Mouse (Mus musculus) CD4-positive, CD25-positive, alpha-beta regulatory T cell, adult 4 months (primary cell): Measurements from ENCODE around the gene Tcte1. TPM values are rescaled to one million over a fixed set of nuclear protein-coding genes. Genes with fewer than 3 reads are reported as not detected.

ENCODE experiments used
- ATAC-seq: one replicate; pipeline ENCODE4 v1.8.0; 2017
- polyA plus RNA-seq, 2 experiments: library from polyadenylated mRNA; unstranded; fragments of 100-300 nt; shearing (Covaris generic); gene quantifications; one replicate each; pipeline ENCODE4 v1.2.1; 2017

The Tcte1 gene
- polyA plus RNA-seq, 2 experiments from 2014 or later = not detected

DNA sequence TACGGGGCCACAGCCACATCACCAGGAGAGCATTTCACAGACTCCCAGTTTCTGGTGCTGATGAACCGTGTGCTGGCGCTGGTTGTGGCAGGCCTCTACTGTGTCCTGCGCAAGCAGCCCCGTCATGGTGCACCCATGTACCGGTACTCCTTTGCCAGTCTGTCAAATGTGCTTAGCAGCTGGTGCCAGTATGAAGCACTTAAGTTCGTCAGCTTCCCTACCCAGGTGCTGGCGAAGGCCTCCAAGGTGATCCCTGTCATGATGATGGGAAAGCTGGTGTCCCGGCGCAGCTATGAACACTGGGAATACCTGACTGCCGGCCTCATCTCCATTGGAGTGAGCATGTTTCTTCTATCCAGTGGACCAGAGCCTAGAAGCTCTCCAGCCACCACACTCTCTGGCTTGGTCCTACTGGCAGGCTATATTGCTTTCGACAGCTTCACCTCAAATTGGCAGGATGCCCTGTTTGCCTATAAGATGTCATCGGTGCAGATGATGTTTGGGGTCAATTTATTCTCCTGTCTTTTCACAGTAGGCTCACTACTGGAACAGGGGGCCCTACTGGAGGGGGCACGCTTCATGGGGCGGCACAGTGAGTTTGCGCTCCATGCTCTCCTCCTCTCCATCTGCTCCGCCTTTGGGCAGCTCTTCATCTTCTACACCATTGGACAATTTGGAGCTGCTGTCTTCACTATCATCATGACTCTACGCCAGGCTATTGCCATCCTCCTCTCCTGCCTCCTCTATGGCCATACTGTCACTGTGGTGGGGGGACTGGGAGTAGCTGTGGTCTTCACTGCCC lies 43.3 kb downstream of the Tcte1 start:
- no peak for ATAC-seq

DNA sequence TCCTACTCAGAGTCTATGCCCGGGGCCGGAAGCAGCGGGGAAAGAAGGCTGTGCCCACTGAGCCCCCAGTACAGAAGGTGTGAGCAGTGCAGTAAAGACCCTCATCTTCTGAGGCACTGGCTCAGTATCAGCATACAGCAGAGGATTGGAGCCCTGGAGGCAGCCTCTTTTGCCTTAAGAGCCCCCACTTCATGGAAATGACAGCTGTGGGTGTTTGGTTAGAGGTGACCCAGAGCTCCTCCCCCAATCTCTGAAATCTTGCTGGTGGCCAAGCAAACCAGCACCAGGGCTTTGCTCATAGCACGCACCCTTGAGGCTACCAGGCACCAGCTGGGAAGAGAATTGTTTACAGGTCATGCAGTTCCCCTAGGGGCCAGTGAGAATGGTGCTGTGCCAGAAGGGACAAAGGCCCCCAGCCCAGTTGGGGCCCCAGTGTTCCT lies 43.9 kb downstream of the Tcte1 start:
- ATAC-seq = peak; percentile 1

DNA sequence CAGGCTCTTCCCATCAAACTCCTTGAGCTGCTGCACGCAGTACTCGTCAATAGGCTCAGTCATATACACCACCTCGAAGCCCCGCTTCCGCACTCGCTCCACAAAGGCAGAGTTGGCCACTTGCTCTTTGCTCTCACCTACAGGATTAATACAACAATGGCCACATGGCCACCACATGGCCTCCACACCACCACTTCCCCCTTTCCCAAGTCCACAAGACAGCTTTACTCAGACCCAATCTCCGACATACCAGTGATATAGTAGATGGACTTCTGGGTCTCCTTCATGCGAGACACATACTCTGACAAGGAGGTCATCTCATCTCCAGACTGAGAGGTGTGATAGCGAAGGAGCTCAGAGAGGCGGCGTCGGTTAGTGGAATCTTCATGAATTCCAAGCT lies 45.8 kb downstream of the Tcte1 start:
- no peak for ATAC-seq

DNA sequence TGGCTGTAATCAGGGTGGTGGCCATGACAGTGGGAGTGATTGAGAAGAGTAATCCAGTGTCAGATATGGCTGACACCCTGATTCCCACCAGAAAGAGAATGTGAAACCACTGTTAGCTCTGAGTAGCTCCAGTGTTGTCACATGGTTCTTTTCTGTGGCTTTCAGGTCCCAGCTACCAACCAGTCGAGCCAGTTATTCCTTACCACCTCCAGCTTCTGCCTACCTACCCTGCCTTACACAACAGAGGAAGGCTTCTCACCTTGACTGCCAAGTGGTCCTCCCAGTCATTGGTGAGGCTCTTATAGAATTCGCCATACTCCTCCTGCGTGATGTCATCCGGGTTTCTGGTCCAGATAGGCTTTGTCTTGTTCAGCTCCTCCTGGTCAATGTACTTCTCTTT lies 46.8 kb downstream of the Tcte1 start:
- ATAC-seq = no peak

DNA sequence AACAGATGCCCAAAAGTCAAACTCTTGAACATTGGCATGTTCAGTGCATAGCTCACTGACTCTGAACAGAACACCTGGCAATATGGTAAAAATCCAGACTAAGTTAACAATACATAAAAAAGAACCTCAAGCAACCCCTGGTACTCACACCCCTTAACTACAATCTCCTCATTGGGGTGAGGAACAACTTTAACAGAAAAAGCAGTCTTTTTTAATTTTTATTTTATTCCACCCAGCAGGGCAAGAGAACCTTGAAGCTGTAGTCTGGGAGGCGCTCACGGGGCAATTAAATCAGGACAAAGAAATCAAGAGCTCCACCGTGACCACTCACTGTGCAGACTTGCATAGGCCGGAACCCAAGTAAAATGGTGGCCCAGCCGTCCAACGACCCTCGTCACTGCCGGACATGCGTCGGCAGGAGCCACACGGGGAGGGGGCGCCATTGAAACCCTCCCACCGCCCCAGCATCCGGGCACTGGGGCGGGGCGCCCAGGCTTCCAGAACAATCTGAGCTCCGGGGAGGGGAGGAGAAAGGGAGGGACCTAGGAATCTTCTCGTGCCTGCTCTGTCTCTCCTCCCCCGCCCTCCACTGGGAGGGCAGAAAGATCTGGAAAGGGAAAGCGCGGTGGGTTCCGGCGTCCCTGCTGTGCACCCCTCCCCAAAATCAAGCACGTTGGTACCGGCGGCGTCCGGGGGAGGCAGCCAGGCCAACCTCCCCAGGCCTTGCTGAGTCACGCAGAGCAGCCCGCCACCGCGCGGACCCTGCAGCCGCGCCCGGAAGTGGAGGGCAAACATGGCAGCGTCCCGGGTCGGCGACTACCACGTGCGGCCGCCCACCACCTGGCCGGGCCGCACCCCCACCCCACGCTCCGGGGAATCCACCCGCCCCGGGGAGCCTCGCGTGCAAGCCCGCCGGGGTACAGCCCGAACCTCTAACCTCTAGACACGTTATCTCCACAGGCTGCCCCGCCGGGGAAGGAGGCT lies 49.2 kb downstream of the Tcte1 start:
- ATAC-seq = peak; percentile 37

DNA sequence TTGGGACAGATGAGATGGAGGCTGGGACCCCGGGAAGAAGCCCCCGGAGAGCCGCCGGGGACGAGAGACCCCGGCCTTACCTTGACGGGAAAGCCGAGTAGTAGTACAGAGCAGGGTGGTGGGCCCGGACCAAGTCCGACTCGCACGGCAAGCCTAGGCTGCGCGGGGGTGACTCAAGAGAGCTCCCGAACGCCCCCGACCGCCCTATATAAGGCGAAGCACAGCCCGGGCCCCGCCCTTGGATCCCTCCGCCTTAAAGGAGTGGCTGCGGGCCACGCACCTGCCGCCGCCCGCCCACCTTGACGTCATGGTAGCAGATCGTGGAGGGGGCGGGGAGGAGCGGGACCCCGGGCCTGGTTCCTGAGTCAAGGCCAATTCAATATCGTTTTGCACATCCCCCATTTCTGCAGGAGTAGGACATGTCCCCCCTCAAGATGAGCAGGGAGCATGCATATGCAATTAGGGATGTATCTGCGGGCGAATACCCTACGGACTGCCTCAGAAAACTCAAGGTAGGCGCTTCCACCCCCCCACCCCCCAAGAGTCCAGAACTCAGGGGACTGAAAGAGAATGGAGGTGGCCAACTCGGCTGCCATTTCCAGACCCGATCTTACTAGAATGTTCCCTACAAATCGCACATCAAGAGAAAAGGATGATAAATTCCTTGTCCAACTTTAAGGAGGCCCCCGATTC lies 50.0 kb downstream of the Tcte1 start, which contains the start of gene Hsp90ab1:
Gene Hsp90ab1 (minus strand): TSS at position 185 of the 693 bp plus-strand sequence.
- ATAC-seq = peak; percentile 61

DNA sequence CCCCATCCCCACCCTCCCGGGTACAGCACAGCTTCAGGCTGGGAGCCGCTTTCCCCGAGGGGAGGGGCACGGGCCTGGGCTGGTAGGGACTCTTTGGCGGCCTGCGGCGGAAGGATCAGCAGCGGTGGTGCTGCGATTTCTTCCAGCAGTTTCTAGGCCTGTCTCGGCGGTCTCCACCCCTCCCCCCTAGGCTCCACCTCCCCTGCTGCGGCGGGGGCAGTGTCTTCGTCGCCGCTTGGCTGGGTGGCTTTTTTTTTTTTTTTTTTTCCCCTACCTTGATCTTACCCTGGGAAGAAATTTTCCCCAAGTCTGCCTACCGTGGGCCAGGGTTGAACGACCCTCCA lies 50.5 kb downstream of the Tcte1 start:
- peak; percentile 37 for ATAC-seq

DNA sequence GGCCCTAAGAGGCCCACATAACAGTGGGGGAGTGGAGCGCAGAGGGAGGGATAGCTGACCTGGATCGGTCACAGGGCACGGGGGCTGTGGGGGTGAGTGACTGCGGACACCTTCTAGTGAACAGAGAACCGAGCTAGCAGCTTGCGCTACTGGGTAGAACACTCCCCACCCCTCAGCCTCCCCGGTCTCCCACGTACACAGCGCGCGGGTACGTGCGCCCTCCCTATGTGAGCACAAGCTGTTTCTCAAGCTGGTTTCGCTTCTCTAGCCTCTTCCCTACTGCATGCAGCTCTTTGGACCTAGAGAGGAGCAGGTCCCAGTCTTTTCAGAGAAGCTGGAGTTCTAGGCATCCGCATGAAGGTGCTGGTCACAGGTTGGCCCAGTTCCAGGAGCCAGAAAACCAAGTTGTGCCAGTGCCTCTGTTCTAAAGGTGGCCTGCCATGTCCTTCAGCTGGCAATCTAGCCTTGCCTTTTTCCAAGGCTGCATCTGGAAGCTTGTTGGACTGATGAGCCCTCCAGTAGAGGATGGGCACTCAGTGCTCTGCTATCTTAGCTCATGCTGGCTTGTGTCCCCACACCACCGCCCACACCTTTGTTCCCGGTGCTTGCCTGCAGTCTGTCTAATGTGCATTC lies 51.0 kb downstream of the Tcte1 start:
- ATAC-seq = peak; percentile 53

DNA sequence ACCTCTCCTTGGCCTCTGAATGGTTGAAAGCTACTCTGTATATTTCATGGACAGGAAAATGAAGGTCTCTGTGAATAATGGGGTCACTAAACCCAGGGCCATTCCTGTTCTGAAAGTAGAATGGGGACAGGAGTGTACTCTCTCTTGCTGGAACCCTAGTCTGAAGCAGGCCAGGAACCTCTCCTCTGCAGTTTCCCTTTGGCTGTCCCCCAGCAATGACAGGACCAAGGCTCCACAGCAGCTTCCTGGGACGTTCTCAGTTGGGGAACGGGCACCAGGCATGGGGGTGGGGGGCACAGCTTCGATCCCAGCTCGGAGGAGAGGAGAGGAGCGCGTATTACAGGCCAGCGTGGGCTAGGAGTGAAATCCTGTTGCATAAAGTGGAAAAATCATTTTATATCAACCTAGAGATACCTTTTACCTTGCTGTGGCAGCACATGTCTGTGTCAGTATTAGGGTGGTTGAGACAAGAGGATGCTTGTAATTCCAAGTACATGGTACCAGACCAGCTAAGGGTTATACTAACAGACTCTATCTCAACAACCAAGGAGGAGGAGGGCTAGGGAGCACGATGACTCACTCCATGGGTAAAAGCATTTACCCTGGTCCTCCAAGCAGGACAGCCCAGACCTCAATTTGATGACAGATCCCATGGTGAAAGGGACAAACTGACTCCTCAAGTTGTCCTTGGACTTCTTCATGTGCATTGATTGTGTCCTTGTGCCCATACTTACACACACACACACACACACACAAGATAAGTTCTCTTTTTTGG lies 52.1 kb downstream of the Tcte1 start:
- no peak for ATAC-seq

DNA sequence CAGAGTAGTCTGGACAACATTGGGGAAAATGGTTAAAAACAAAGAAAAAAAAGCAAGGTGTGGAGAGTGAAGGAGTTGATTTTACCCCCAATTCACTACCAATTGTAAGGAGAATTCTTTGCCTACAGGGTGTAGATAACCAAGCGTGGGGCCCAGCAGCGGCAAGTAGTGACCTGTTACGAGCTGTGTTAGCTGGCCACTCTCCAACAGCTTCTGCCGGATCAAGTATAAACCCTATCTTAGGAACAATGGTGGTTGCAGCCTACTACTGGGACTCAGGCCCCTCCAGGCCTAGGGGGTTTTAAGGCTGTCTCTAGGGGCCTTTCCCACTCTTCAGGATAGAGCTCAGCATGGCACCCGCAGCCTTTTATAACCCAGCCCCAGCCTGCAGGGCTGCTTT lies 55.0 kb downstream of the Tcte1 start:
- ATAC-seq = no peak

DNA sequence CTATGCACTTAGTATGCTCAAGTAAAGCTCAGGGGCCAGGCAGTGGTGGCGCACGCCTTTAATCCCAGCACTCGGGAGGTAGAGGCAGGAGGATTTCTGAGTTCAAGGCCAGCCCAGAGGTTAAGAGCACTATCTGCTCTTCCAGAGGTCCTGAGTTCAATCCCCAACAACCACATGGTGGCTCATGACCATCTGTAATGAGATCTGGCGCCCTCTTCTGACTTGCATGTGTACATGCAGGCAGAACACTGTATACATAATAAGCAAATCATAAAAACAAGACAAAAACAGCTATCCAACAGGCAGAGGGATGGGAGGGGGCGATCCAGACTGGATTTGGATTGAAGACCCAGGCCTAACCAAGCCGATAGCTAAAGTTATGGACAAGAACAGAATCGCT lies 55.6 kb downstream of the Tcte1 start:
- ATAC-seq = no peak

DNA sequence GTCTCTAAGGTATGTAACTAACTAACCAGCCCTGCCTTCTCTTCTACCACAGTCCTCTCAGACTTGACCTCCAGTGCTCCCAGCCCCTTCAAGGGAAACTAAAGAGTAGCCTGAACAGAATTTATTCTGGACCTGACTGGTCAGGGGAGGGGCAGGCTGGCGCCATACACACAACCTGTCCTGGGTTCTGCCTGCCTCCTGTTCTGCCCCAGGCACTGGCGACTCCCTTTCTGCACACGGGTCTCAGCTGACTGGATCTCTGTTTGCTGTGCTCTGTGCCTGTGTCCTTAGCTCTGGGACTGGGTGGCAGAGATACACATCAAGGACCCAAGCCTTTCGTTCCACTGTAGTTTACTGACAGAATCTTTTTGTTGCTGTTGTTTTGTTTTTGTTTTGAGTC lies 56.3 kb downstream of the Tcte1 start:
- no peak for ATAC-seq

DNA sequence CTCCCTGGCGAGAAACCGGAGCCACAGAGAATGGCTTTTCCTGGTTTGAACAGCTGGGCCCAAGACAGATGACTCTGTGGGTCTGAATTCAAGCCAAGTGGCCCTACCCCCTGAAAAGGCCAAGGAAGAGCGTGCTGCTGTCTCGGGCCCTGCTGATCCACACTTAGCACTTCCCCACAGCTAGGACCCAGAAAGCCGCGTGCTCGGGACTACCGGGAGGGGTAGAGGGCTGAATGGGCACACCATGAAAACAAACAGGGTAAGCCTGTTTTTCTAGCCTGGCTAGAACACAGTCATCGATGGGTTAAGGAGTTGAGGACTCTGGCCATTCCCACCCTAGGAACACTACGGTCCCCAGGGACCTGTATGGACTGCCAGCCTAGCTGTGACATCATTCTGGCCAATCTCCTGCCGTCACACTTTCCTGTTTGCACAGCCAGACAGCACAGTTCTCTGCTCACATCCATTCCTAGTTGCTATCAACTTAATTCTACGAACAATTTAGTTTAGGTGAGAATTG lies 57.8 kb downstream of the Tcte1 start:
- ATAC-seq = peak; percentile 30

DNA sequence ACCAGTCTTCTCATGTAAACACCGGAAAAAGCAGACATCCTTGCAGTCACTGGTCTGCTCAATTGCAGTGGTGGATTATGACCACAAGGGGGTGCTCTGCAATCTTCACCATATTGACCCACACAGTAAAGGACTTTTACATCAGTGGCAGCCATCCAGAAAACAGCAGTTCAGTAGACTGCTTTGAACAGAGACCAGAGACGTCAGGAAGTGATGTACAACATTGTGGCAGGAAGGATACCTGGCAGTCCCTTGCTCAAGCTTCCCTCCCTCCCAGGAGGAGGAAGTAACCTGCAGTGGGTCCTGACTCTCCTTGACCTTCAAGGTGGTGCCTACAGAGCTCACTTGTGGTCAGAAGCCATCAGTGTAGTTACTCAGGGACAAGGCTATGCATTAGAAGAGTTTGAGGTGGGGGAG lies 58.3 kb downstream of the Tcte1 start:
- peak; percentile 82 for ATAC-seq

DNA sequence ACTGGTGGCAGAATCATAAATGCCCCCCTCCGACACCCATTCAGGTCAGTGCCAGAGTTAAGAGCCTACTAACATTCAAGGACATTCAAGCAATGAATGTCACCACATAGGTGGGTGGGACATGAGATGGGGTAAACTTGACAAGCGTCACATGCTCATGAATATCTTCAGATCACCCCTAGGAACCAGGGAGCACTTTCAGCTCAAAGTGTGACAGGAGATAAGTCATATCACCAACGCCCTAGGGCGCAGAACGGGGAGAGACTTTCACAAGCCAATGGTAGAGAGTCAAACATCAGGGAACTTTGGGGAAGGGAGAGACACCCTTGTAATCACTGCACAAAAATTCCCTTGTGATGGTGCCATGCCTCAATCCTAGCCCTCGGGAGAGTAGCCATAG lies 59.0 kb downstream of the Tcte1 start:
- no peak for ATAC-seq

DNA sequence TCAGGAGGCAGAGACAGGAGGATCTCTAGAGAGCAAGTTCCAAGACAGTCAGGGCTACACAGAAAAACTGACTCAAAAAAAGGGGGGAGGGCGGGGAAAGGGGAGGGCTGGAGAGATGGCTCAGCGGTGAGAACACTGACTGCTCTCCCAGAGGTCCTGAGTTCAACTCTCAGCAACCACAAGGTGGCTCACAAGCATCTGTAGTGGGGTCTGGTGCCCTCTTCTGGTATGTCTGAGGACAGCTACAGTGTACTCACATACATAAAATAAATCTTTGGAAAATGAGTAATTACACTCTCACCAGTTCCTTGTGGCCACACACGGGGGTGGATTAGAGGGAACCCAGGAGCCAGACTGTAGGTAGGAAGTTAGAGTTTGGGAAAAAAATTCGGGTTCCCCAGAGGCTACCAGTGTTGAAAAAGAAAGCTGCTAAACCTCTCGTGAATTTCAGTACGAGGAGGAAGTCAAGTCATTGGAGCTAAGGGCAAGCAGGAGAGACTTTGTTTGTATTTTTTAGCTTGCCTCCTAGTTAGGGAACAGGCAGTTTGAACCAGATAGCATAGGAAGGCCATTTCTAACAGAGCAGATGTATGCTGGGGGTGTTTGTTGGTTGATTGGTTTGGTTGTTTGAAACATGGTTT lies 59.6 kb downstream of the Tcte1 start:
- peak; percentile 26 for ATAC-seq

DNA sequence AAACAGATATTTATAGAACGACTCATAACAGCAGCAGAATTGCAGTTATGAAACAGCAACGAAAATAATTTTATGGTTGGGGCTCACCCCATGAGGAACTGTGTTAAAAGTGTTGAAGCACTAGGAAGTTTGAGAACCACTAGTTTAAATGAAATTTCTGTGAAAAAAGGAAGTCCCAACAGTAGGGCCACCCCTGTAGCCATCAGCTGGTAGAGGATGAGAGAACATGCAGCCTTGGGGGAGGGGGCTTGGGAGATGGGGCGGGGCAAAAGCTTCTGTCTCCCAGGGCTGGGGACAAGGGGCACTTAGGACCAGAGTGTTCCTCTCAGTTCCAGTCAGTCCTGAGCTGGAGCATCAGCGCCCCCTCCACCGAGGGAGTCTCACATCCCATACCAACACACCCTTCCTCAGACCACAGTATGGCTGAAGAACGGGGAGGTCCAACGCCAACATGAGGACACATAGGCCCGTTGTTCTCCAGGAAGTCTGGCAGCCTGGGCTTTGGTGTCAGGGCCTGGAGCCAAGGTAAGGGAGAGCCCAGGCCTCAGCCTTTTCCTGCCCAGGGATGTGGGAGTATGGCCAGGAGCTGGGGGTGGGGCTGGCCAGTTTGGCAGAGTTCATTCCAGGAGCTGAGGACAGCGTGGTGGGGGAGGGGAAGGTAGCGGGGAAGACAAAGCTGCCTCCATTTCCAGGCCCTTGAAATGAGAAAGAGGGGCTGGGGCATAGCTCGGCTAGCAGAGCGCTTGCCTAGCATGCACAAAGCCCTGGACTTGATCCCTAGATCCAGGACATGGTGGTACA lies 61.1 kb downstream of the Tcte1 start:
- ATAC-seq = no peak

DNA sequence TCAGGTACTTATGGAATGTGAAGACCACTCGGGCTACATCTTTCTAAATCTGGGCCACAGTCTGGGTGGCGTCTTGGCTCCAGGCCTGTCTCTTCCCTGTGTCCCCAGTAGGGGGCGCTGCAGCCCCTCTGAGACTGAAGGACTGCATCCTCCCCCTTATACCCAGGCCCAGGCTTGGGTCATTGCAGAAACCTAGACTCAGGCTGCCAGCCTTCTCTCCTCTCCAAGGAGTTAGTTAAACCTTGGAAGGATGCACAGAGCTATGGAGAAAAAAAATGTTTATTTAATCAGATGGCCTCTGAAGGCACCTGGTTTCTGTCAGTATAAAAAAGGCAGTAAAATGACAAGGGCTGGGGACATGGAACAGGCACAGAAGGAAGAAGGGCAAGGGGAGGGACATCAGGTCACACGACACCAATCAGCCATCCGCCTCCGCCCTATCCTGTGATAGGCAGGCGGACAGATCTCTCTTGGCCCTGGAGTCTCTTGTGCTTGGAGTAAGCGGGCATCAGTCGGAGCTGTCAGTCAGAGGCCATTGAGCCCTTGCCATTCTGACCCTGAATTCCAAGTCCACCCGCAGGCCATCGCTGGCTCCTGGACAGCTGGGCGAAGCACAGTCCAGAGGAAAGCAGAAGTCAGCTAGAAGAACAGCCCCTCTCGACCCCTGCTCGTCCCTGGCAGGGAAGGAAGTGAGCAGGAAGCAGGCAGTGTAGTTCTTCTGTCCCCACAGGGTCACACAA lies 61.9 kb downstream of the Tcte1 start:
- ATAC-seq = no peak
